Comparison of ENCODE assay signal across 8 mouse cellular contexts in genomic region chr11:106272644-106273310, GRCm38 (mm10). TPM values are rescaled to one million over a fixed set of nuclear protein-coding genes. Genes with fewer than 3 reads are reported as not detected.
A peak's percentile ranks its signal among the peaks of the same experiment; 100 is the strongest.
DNase-seq lines count a peak whose midpoint lies in the region; ATAC-seq and TF ChIP-seq lines count a peak whose summit lies in the region.

Gene Smarcd2 (minus strand): TSS chr11:106272972.

- DNase-seq in ZHBTc4 (ENCODE audit: low read depth, low spot score): peak; percentile 100
- peak; percentile 100 for DNase-seq in gastrocnemius, adult 2 months
- DNase-seq in hindbrain, postnatal 0 days (ENCODE audit: low spot score): peak; percentile 99
- DNase-seq in left cerebral cortex, adult 2 months (ENCODE audit: extremely low spot score in 1 of 2, low spot score in 2 of 2): peak; percentile 97 to 99
- DNase-seq in right cerebral cortex, adult 2 months (ENCODE audit: low spot score in 2 of 2): peak; percentile 99
- peak; percentile 99 for DNase-seq in urinary bladder, postnatal 14 days (ENCODE audit: low spot score)

- peak within 1 kb of the TSS; percentile 99 for H3K4me3 ChIP-seq in gastrocnemius, adult 2 months
- peak within 1 kb of the TSS; percentile 75 for H3K4me3 ChIP-seq in hindbrain, postnatal 0 days (ENCODE audit: low read length)
- H3K4me3 ChIP-seq in left cerebral cortex, adult 2 months: peak within 1 kb of the TSS; percentile 83

- intact Hi-C loops in gastrocnemius, adult 2 months (cut with DNase I): loop anchor here (5.0 to 10.0 kb wide), 2 partner anchors 55 to 212 kb away; partner anchors contain the start of genes Ccdc47, Ddx42 and Ern1
- intact Hi-C loops in left cerebral cortex, adult 2 months (cut with DNase I): loop anchor here (1.0 to 2.0 kb wide), 3 partner anchors 16 to 516 kb away; partner anchors contain the start of genes Ccdc47, Cep95, Ddx42 and Ddx5

- H3K27me3 ChIP-seq in hindbrain, postnatal 0 days (ENCODE audit: insufficient read depth, low read length): no peaks in the 10 kb centered on the region

- H3K4me1 ChIP-seq in hindbrain, postnatal 0 days (ENCODE audit: insufficient read depth, low read length): peaks cover 24% of the 10 kb centered on the region

- TF ChIP-seq CTCF in gastrocnemius, adult 2 months (IDR thresholded peaks at IDR 0.05): no peak
- no peak for TF ChIP-seq CTCF in hindbrain, postnatal 0 days (IDR thresholded peaks at IDR 0.05; ENCODE audit: low read depth)
- TF ChIP-seq CTCF in left cerebral cortex, adult 2 months (IDR thresholded peaks at IDR 0.05): no peak

- WGBS in hindbrain, postnatal 0 days: under 1% methylated on average over 72 of the region's 72 CpGs

- H3K27ac ChIP-seq in gastrocnemius, adult 2 months: peak within 1 kb of the TSS; percentile 99
- peak within 1 kb of the TSS; percentile 88 for H3K27ac ChIP-seq in hindbrain, postnatal 0 days
- H3K27ac ChIP-seq in left cerebral cortex, adult 2 months: peak within 1 kb of the TSS; percentile 92

- peak within 1 kb of the TSS; percentile 84 for H3K4me2 ChIP-seq in hindbrain, postnatal 0 days (ENCODE audit: low read depth, low read length)

- peak; percentile 80 for ATAC-seq in common myeloid progenitor, adult 5-6 weeks (replicated peaks; ENCODE audit: low read depth, poor library complexity, severe bottlenecking)
- ATAC-seq in hindbrain, postnatal 0 days: peak; percentile 96
- ATAC-seq in megakaryocyte, adult 5-6 weeks (ENCODE audit: poor library complexity, severe bottlenecking): peak; percentile 83

- no peaks in the 10 kb centered on the region for H3K36me3 ChIP-seq in hindbrain, postnatal 0 days (ENCODE audit: insufficient read depth, low read length)

- no peaks in the 10 kb centered on the region for H3K9me3 ChIP-seq in hindbrain, postnatal 0 days (ENCODE audit: low read length)

- H3K9ac ChIP-seq in hindbrain, postnatal 0 days (replicated peaks; ENCODE audit: low read length): peak within 1 kb of the TSS; percentile 93

RNA-seq across cellular contexts. Expression of gene Smarcd2, which starts in this region (rescaled TPM):
- total RNA-seq in common myeloid progenitor, adult 5-6 weeks (2017): 211 and 253 TPM in 2 replicates
- 10 to 100 TPM; 10.8 to 12.8 TPM for total RNA-seq in gastrocnemius, adult 2 months (2021)
- total RNA-seq in hindbrain, postnatal 0 days (2014; rRNA removed): 26.8 and 34.1 TPM in 2 replicates
- 10.4 and 12.3 TPM in 2 replicates for polyA plus RNA-seq in hindbrain, postnatal 0 days (2015; fragmentation: Nextera tagmentation; extraction: Ambion mirVana)
- 10 to 100 TPM; 16.5 to 18.8 TPM for total RNA-seq in left cerebral cortex, adult 2 months (2021)
- total RNA-seq in megakaryocyte, adult 5-6 weeks (2015): 56.0 and 66.2 TPM in 2 replicates
- total RNA-seq in megakaryocyte, adult 5-6 weeks (2017): 253 and 270 TPM in 2 replicates

Comparison
In these comparisons a context has a peak if more than half of its experiments do, and no peak if none do; other contexts are left out.
1. Peak in every context shown above with its lines: DNase-seq, ATAC-seq, H3K4me3 ChIP-seq and H3K27ac ChIP-seq.